Mouse (Mus musculus): Measurements from ENCODE around the gene Ssbp4.
"Not testable (repeated sequence)": the region's sequence is repeated elsewhere in the genome, so short reads cannot be mapped to it uniquely, and the experiment has no call there.

Ssbp4 gene

DNA sequence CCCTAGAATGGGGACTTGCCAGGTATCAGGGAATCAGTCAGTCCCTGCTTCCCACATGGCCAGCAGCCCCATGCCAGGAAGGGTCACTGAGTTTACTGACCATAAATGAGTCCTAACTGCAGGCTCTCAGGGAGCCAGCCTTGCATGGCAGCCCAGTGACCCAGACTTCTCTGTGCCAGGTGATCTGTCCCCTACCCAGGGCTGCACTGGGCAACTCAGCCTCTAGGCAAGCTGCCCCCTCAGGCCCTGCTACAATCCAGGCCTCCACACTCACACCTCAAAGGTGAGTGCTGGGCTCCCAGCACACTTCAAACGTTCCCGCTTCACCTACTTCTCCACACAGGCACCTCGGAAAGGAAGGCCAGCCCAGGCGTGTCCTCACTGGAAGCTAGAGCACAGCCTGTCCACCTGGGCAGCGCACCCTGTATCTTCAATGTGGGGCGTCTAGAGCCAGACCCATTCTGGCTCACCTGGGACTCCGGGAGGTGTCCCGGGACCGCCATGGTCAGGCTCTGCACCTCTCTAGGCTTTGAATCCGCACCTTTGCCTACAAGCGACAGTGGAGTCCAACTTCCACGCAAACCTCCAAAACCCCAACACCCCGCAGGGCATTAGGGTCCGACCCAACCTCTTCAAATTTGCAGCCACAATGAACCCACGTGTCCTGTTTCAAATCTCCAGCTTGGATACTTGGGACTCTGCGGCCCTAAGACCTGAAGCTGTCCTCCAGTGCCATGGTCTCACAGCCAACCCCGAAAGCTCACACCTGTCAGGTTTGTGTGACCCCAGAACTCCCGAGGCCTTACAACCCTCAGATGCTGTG is 1.7 kb downstream of the Ssbp4 start:
- DNase-seq: peak; percentile 32 to 47

- no peak for DNase-seq
Measured at GRCm38 (mm10) chr8:70605871-70606779, 2.5 kb downstream of the Ssbp4 start.

DNA sequence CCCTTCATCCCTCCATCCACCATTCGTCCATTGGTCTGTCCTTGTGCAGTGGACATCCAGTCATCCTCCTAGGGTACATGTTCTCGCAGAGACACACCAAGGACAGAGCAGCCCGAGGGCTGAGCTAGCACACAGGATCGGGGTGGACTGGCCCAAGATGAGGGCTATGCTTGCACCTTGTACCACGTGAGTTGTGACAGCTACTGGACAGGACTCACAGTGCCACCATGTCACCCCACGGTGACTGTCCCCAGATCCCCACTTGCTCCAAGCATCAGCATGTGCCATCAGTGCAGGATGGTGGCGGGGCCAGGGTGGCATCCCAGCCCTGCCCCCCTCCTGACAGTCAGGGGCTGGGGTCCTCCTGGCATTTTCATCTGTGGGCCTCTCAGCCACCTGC is 4.1 kb downstream of the Ssbp4 start:
- no peak for DNase-seq

DNA sequence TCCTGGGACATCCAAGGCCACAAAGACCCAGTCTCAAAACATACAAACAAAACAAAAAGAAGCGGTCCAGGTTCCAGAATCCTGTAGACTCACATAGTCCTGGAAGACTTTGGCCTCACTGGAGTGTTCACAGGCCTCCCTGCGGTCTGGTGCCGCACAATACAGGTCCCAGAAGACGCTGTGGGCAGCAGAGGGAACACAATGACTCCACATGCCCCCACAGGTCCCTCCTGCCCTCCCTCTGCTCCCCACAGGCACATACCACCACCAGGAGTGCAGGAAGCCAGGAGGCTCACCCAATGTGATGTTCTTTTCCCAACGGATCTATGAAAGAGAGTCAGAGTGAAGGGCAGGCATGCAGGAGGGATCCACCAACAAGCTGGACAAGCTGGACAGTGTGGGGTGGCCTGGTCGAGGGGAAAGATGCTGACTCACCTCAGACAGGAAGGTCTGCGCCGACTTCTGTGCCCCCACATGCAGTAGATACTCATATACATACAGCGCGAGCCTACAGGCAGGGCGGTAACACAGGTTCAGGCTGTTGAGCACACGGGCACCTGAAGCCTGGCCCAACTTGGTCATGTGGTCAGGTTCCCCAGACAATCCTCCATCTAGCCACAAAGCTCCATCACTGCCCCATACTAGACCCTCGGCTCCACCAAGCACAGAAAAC is 6.4 kb downstream of the Ssbp4 start:
- DNase-seq: no peak

- peak; percentile 91 to 94 for DNase-seq
Measured at GRCm38 (mm10) chr8:70601271-70601649, 7.4 kb downstream of the Ssbp4 start.

DNA sequence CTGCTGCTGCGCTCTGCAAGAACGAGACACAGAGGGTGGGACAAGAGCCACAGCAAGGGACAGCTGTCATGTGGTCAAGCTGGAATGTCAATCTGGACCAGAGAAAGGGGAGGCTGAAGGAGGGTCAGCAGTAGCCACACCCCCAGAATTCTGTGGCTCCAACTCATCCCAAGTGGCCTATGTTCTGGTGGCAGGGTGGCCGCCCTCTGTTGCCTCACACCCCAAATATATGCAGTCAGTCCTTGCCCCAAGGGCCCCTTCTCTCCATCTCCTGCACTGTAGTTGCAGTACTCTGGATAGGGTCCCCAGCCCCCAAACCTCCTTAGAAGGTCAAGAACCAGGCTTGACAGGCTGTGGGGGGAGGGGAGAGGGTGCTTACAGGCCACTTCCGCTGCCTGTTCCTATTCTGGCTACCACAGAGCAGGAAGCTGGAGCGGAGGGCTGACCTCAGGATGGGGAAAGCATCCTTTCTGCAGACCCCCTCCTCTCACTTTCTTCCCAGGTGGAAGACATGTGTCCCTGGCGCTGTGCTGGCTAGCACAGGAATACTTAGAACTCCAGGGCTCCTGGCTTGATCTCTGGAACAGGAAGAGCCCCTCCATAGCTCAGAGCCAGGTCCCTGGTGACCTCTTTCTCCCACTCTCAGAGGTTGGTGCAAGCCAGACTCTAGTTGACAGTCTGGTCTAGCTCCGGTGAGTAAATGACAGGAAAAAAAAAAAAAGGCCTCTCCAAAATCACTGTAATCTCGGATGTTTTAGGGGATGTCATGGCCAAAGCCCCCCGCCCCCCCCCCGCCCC is 8.0 kb downstream of the Ssbp4 start:
- peak; percentile 73 to 84 for DNase-seq

DNA sequence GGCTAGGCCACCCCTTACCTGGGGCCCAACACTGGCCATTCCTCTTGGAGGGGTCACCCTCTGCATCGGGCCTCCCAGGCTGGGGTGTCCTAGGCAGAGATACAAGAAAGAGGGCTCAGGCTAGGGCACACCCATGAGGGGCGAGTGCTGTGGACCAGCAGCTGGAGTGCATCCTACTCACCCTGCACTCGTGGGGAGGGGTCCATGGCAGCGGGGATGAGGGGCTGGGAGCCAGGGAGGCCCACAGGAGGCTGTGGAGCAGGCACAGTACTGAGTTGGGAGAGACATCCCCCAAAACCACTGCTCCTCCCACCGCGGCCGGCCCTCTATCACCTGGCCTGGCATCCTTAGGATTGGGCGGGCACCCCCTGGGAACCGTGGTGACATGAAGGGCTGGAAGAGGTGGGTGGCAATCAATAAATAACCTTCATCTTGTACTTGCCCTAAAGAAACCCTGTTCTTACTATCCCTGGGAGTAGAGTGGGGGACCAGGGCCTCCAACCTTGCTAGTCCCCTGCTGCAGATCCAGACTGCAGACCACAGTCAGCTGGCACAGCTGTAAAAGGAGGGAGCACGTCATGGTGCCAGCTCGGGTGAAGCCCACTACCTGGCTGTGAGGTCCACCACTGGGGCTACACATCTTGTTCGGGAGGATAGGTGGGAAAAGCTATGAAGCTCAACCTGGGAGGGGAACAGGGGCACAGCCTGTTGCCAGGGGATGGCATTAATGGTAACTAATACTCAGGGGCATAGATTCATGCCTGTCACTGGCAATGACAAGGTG is 9.0 kb downstream of the Ssbp4 start:
- no peak for DNase-seq

GRCm38 (mm10) chr8:70598722-70599121 is 9.9 kb downstream of the Ssbp4 start:
- DNase-seq: peak; percentile 50 to 71

- DNase-seq: peak; percentile 90 to 93
Measured at GRCm38 (mm10) chr8:70598283-70598682, 10.4 kb downstream of the Ssbp4 start.

- peak; percentile 42 to 58 for DNase-seq
Measured at GRCm38 (mm10) chr8:70597417-70598272, 11.0 kb downstream of the Ssbp4 start.

DNA sequence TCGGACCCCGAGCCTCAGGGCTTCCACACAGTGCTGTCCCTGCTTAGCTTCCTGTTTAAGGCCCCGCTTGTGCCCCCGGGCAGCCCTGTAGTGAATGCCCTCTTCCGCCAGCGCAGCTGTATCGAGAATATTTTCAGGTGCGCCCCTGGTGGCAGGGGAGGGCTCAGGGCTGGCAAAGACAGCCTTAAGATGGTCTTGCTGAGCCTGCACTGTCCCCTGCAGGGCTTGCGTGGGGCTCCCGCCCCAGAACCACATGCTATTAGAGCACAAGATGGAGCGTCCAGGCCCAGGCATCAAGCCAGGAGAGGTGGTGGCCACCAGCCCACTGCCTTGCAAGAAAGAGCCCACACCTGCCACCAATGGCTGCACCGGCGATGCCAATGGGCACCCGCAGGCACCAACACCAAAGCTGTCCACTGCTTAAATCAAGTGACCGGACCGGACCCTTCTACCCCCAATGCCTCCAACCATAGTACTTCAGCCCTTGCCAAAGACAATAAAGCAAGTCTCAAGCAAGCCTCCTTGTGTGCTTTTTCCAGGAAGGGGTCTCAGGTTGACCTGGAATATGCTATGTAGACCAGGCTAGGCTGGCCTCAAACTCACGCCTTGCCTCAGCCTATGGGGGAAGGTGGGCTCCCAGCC is 11.8 kb downstream of the Ssbp4 start:
- peak; percentile 58 to 70 for DNase-seq

DNA sequence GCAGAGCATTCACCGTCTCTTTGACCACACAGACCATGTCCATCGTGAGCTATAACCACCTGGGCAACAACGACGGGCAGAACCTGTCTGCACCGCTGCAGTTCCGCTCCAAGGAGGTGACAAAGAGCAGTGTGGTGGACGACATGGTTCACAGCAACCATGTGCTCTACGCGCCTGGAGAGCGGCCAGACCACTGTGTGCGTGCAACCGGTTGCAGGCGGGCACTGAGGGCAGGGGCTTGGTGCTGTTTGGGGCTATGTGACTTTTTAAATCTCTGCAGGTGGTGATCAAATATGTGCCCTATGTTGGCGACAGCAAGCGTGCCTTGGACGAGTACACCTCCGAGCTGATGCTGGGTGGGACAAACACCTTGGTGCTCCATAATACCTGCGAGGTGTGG is 12.5 kb downstream of the Ssbp4 start:
- DNase-seq: peak in 1 of 2 experiments; percentile 58

DNA sequence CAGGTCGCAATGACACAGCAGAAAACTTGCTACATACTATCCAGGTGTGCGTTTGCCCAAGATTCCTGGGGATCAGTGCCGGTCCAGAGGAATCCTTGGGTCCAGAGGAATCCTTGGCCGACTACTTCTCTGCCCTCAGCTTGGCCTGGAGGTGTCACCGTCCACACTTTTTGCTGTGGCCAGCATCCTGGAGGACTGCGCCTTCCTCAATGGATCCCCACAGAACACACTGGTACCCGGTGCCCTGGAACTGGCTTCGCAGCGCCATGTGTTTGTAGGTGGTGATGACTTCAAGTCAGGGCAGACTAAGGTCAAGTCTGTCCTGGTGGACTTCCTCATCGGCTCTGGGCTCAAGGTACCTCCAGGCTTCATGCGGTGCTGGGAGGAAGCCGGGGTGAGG is 12.9 kb downstream of the Ssbp4 start:
- DNase-seq: no peak

- peak; percentile 63 to 75 for DNase-seq
Measured at GRCm38 (mm10) chr8:70594621-70595564, 13.8 kb downstream of the Ssbp4 start.

DNA sequence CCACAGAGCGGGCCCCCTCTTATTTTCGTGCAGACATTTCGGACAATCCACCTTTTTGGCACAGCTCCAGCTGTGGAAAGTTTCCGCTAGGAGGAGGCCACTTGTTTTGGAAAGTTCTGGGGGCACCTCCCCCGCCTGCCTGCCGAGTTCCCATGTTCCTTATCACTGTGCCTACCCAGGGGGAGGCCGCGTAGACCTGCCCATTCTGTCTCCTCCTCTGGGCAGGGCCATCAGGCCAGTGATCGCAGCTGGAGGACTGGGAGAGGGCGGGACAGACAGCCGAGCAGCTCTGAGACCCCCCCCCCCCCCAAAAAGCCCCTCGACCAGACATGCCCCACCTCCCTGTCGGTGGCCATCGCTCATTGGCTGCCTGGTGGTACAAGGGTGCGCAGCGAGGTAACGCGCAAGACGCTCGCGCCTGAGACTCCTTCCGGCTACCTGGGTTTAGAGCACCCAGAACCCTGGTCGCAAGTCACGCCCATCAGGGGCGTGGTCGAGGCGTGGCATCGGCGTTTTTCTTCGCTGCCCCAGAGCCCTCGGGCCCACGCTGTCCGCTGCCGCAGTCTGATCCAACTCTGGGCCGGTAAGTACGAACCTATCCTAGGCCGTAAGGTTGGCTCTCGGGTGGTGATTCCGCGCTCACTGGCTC is 14.6 kb downstream of the Ssbp4 start, which contains the start of gene Isyna1:
Gene Isyna1 (plus strand): TSS at position 413 of the 649 bp plus-strand sequence.
- peak; percentile 95 to 96 for DNase-seq

GRCm38 (mm10) chr8:70593173-70593572 is 15.5 kb downstream of the Ssbp4 start:
- peak; percentile 49 to 70 for DNase-seq

DNA sequence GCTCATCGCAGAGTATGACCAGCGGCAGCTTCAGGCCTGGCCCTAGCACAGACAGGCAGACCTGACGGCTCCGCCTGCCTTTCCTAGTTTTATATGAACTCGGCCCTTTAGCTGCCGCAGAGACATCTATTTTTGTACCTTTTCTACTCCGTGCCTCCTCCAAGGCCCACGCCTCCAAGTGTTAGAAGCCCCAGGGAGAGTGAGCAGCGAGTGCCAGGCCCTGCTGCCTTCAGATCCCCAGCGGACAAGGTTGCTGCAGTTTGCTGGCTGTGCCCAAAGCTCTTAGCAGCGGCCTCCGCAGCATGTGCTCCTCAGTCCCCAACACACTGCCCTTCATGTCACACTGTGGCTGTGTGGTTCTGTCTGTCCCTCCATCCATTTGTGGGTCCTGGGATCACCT is 17.1 kb downstream of the Ssbp4 start:
- no peak for DNase-seq

DNA sequence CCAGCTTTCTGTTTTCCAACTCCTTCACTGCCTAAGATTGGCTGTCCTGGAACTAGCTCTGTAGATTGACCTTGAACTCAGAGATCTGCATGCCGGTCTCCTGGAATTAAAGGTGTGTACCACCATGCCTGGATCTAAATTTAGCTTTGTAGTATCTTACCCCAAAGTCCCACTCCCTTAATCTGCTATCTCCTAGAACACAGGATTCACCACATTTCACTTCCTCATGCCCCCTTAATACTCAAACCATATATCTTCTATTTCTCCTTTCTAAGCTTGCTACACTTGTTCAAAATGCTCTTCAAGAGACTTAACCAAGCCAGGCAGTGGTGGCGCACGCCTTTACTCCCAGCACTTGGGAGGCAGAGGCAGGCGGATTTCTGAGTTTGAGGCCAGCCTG is 20.7 kb downstream of the Ssbp4 start:
- not testable (repeated sequence) for DNase-seq
